Mouse (Mus musculus) left cerebral cortex, adult 8-10 months (tissue): ENCODE results near the gene Iqcc. TPM values are rescaled to one million over a fixed set of nuclear protein-coding genes. Genes with fewer than 3 reads are reported as not detected.

ENCODE experiments used
- DNase-seq, 2 experiments: peaks; one replicate each; pipeline ENCODE4 v3.0.0; 2022; ENCODE audit warnings: low spot score in 2 of 2
- total RNA-seq, 4 experiments: library from RNA; stranded (reverse); gene quantifications; 2 replicates each; pipeline ENCODE4 v1.2.4; 2022

Iqcc gene
- 10 to 100 TPM; 25.7 to 38.1 (median 32.2) TPM for total RNA-seq

DNA sequence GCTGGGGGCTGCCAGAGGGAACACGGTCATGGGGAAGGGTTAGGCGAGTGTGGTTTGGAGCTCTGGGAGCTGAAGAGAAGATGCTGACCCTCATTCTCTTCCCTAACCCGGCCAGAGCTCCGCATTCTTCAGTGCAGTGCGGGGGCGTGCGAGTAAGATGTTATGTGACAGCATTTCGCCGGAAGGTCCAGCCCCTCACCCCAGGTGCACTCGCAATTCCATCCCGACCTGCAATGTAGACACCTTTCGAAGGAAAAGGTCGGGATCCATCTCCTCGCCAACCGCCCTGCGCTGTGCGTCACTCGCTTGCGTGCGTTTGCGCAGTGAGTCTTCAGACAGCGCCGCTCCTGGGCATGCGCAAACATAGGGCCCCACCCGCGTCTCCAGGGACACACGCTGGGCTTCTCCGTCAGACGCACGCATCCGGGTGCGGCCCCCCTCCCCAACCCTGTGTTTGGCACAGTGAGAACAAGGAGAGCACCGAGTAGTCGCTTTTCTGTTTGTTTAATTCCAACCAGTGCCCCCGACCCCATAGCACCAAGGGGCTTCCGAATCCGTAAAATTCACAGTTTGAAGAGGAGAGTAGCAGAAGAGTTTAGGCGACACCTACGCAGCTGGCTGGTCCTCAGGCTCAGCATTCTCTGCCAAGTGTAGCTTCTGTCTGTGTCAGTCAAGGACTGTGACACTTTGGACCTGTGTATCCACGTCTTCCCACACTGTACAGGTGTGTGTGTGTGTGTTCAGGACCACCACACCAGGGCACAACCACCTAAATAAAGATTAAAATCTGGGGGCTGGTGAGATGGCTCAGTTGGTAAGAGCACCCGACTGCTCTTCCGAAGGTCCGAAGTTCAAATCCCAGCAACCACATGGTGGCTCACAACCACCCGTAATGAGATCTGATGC is at the start of gene Iqcc:
Gene Iqcc, minus strand, starts transcription at position 314 of the 906 bp plus-strand sequence.
- peak; percentile 92 to 97 for DNase-seq

DNA sequence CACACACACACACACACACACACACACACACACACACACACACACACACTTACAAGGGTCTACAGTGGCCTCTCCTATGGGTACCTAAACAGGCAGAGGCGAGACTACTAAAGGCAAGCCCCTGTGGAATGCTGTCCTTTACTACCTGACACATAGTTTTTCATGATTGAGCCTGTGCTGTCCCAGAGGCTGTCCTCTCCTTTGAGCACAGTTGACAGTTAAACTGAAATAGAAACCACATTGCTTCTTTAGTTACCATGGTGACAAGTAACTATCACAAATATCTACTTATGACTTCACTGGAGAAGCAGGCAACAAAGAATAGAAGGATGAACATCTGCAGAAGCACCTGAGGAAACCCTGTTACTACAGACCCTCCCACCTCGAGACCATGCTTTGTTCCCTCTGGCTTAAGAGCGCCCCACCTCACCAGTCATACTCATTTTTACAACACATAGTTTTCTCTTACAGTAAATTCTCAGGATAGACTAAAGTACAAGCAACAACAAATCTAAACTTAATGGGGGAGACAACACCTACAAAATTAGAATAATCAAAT is 43.4 kb upstream of the Iqcc start:
- DNase-seq: no peak

DNA sequence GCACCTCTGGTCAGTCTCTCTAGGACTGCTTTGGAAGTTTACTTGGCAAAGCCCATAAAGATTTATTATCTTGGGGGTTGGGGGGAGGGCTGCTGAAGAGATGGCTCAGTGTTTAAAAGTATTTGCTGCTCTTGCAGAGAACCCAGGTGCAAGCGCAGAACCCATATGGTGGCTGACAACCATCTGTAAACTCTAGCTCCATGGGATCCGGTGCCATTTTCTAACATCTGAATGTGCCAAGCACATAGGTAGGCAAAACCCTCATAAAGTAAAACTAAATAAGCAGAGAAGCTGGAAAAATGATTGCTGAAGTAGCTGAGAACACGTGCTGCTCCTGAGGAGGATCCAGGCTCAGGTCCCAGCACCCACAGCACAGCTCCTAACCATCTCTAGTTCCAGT is 42.7 kb upstream of the Iqcc start:
- no peak for DNase-seq

DNA sequence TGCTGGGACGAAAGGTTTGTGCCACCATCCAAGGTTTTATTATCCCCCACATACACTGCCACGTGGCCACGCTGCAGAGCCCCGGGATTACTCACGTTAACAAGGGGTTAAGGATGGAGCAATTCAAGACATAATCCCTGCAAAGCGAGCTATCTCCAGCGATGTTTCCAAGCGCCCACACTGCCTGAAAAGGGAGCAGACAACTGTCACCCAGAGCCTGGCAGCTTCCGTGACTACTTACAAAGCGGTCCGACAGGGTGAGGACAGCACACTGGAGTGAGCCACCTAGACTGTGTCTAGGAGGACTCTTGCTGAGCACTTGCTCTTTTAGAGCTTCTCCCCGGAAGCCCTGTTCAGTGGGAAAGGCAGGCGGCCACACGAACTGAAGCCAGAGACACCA is 35.9 kb upstream of the Iqcc start:
- DNase-seq: no peak

DNA sequence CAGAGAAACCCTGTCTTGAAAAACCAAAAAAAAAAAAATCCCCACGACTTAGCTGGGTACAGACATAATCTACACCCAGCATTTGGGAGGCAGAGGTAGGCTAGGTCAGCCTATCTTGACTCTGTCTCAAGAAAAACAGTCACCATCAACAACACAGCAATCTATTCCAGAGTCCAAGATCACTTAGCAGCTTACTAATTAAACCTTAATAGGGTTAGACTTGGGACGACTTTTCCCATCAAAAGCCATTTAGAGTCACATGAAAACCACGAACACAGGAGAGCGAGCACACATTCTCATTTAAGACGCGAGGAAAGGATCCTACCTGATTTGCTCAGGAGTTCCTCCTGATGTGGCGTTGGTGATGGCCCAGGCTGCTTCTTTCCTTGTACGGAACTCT is 31.5 kb upstream of the Iqcc start:
- DNase-seq: no peak

DNA sequence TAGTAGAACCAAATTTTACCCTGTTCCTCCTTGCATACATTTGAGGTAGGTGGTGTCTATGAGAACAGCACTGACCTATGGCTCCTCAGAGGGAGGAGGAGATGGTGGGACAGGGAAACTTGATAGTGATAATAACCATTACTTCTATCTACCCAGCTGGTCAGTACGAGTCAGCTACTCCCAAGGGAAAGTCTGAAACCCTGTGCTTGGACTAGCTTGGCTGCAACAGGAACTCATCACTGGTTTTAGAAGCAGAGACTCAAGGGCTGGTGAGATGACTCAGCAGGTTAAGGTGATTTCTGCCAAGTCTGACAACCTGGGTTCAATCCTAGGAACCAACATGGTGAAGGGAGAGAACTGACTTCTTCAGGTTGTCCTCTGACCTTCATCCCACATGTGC is 29.8 kb upstream of the Iqcc start:
- DNase-seq: no peak

DNA sequence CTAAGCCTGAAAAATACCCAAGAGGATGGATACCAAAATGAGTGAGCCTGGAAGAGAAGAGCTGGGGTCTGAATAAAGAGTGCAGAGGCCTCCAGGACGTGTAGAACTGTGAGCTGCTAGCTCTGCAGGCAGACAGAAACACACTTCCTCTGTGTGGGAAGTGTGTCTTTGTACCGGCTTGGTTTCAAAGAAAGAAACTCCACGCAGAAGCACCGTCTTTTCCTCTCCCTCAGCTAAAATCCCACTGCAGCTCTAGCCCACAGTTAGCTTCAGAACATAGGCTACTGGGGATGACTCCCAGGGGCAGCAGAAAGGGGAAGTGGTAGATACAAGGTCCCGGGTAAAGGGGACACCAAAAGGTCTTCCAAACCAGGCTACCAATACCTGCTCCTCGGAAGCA is 26.3 kb upstream of the Iqcc start:
- no peak for DNase-seq

DNA sequence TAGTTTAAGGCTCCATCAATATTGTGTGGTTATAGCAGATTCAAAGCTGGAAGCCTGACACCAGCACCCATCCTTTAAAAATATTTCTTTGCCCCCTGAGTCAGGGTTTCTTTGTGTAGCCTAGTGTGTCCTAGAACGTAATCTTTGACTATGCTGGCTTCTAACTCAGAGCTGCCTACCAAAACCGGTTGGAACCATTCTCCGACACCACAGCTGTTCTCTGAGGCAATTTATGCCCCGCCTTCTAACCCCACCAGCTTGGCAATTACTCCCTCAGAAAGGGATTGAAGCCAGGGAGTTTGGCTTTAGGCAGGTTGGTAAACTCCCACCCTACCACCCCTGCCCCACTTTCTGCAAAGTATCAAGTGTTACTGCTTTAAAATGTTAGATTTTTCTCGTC is 22.9 kb upstream of the Iqcc start:
- no peak for DNase-seq

DNA sequence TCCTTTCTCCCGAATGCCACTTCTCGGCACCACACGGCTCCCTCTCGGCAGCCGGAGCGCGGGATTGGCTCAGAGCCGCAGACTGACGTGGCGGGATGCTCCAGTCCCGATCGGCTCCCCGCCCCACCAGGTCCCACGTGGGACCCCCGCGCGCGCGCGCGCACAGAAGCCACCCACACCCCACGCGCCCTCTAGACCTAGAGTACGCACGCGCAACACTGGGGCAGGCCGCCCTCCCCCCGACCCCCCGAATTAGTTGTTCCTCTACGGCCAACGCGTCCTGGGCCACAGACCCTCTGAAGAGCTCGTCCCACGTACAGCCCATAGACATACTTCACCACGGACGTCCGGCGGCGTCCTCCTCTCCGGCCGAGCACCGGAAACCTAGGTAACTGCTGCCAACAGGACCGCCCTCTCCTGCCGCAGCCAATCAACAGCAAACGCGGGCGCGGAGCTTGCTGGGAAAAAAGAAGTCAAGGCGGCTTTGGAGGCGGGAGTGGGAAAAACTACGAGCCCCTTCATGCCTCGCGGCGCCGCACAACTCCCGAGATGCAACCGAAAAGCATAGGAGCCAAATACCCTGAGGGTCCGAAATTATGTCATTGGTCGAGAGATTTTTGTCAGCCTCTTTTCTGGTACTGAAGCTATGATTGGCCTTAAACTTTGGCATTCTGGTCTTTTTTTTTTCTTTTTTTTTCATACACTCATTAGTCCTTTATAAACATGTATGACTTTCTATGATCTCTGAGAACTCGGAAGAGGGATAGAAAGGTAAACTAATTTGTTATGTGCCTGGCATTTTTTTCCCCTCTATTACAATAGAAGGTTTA is 22.0 kb upstream of the Iqcc start, which contains the start of gene Txlna:
Gene Txlna, minus strand, starts transcription at position 428 of the 830 bp plus-strand sequence.
- DNase-seq: peak; percentile 95 to 97

DNA sequence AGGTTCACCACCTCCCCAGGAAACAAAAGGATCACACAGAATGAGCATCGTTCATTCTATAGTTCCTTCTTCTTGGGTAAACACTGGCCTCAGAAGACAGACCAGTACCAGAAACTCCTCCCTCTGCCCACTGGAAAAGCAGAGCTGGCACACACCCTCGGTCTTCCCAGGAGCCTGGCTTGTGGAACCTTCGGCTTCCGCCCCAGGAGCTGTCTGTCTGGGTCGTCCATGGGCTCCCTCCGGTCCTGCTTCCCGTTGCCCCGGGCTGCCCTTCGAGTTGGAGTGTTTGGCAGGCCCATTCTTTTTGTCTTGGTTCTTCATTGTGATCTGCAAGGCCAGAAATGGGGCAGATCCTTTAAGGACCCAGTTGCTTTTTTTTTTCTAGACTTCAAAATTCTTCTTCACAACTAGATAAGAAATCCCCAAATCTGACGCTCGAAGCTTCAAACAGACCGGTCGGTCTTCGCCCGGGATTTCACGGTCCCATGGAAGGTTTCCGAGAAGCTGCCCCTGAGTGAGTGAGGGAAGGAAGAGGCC is 21.3 kb upstream of the Iqcc start:
- no peak for DNase-seq

DNA sequence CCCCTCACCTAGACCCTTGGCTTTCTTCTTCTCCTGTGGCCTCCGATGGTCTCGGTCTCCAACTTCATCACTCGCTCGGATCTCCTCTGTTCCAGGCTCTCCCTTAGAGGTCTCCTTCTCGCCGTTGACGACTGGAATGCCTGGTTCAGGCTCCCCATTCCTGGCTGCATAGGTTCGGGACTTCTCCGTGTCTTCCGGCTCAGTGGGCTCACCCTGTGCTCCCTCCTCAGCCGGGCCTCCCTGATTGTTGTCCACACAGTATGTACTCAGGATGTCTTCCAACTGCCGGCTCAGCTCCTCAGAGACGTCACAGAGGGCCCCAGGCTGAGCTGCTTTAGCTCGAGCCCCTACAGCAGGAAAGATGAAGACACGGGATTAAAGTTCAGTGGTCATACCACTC is 20.3 kb upstream of the Iqcc start:
- no peak for DNase-seq

DNA sequence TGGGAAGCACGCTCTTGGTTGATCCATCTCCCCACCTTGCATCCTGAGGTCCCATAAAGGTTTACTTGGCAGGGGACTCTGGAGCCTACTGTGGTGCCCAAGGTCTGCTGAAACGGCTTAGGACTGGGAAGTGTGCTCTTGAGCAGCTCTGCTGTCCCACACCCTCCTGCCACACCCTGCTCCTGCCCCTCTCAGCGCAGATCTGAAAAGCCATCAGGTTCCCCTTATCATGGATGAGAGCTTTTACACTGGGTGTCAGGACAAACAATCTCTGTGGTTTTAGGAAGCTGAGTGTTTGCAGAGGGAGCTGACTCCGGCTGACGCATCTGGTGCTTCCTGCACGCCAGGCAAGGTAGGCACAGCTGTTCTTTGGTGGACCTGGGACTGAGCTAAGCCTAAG is 15.0 kb upstream of the Iqcc start:
- no peak for DNase-seq

DNA sequence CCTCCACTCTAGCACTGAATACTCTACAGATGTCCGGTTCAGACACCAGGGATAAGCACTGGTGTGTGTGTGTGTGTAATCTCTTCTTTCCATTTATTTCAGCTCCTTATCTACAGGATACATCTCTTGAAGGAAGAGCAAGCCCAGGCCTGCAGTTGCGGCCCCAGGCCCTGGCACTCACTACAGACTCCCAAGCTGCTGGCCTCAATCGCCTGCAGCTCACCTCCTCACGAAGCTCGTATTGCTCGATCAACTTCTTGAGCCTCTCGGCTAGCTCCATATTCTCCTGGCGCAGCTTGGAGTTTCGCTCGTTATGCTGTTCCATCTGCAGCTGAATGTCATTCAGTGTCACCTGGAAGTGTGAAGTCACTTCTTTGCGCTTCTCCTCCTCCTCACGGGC is 13.0 kb upstream of the Iqcc start:
- DNase-seq: no peak

DNA sequence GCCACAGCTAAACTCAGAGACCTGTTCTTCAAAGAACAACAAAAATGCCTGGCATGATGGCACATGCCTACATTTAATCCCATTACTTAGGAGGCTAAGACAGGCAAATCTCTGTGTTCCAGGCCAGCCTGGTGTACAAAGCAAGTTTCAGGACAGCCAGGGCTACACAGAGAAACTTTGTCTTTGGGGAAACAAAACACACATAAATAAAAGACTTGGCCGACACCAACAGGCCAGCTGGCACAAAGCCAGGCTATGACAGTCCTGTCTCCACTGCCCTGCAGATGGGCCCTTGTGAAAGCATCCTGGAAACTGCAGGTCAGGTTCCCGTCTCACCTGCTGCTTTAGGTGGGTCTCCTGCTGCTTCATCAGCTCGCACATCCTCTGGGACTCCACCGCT is 12.0 kb upstream of the Iqcc start:
- DNase-seq: no peak

DNA sequence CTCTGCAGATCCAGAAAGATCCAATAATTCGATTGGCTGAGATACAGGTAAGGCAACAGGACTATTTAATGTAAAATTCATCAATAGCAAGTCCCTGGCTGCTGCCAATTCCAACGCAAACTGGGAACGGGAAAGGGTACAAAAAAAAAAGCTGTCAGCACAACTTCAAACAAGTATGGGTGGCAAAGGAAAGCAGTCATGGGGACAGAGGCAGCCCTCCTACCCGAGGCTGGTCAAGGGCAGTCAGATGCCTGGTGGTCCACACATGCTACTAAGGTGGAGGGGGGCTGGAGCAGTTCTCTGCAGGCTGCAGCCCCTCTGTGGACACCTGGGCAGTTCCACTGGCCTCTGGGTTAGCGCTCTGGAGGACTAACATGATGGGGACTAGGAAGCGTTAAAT is 7.1 kb upstream of the Iqcc start:
- DNase-seq: no peak

DNA sequence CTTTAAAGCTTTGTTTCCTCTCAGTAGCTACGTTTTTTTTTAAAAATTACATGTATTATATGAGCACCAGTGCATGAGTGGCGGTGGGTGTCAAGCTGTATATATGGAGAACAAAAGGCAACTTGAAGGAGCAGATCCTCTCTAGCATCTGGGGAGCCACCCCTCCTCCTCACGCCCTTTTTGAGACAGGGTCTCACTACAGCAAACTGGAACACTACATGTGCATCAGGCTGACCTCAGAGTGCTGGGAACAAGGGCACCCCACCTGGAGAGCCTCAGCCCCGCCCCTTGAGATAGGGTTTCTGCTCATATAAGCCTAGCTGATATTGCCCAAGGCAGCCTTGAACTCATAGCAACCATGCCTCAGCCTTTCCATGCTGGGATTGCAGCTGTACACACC is 6.6 kb upstream of the Iqcc start:
- DNase-seq: no peak

DNA sequence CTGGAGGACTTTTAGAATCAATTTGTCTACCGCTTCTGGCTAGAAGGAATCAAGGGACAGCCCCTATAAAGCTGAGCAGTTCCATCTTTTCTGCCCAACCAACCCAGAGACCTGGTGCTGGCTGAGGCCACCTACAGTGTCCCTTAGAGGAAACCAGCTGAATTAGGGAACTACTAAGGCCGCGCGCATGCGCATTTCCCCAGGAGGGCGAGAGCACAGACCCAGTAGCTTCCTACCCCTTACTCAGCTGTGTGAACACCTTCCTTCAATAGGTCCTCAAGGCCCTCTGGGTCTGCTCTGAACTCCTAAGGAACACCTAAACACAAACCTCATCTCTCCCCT is 6.1 kb upstream of the Iqcc start:
- DNase-seq: peak; percentile 56 to 73

DNA sequence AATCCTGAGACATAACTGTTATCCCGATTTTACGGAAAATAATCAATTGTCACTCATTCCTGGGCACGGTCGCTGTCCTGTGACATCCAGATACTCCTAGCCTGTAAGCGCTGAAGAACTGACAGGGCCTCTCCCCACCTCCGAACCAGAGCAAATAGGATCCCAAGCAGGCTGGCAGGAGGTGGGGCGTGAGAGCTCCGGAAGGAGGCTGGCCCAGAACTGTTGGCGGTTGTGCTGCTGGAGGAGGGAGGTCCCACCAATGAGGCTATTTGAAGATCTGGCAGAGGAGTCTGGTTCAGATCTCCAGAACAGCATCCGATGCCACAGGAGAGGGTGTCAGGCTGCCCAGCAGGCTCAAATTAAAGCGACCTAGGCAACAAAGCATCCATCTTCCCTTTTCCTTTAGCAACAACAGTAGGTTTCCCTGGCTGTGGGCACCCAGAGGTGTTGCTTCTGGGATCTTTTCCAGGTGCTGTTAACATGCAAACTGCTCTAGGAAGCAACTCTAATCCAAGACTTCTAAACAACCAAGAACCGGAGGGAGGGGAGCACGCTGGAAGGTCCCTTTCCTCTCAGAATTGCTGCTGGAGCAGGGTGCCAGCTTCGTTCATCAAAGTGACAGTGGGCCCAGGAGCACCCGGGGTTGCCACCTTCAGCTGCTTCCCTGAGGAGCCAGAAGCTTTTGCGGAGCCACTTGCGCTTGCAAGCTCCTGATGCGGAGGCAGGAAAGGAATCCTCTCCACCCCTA is 5.6 kb upstream of the Iqcc start:
- DNase-seq: peak; percentile 71 to 93

DNA sequence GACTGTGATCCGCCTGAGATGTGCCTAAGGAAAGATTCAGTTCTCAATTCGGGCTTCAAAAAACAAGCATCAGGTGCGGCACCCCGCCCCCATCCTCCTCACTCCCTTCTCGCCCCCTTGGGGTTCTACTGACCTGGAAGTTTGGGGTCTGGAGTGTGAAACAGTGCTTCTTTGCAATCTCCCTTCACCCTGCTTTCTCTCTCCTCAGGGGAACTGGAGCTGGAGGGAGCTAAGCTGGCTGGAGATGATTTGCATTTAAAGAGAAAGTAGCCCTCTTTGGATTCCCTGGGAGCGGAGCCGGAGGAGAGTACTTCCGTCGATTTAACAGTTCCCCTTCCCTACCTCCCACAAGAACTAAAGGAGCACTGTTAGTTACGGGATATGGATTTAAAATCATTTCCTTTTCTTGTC is 4.8 kb upstream of the Iqcc start, which contains the start of gene Ccdc28b:
Gene Ccdc28b, minus strand, starts transcription at position 267 of the 411 bp plus-strand sequence.
- peak in 1 of 2 experiments; percentile 52 for DNase-seq

DNA sequence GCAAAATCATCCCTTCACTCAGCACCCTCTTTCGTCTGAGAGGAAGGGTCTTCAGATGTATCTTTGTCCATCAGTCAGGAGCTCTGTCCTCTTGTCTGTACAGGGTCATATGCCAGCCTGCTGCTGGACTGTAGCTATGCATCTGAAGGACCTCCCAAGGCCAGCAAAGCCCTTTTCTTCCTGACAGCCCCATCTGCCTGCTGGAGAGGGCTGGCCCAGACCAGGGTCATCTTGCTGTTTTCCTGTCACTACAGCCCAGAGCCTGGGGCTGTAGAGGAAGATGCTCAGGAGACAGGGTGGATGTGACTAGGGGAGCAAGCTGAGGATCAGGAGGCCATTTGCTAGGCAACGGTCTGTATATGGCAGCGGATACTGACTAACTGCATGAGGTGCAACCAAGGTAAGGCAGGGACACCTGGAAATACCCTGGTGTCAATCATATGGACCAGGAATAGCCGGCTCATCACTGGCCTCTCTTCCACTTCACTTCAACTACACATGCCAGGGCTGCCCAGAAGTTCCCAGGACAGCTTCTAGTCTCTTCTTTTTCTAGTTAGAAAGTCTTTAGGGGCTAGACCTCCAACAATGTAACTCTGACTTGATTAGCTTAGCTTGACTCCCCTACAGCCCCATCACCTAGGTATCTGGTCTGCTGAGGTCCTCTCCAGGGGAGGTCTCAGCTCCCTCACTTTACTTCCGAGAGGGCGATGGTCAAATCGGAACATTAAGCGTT is 4.1 kb upstream of the Iqcc start:
- DNase-seq: no peak
